Mouse (Mus musculus): ENCODE data around the gene Pdcd1. TPM values are rescaled to one million over a fixed set of nuclear protein-coding genes. Genes with fewer than 3 reads are reported as not detected.

The Pdcd1 gene
- polyA plus RNA-seq (2015; fragmentation: Nextera tagmentation; extraction: Ambion mirVana): not detected in 2 replicates

- H3K9ac ChIP-seq (replicated peaks; ENCODE audit: low read depth, low read length): no peak within 1 kb of the TSS
- WGBS: 61% methylated on average over 6 of the region's 6 CpGs
- no peak within 1 kb of the TSS for H3K27ac ChIP-seq (ENCODE audit: low read length)
- H3K4me2 ChIP-seq (ENCODE audit: low read length): no peak within 1 kb of the TSS
- no peaks in the 10 kb centered on the region for H3K4me1 ChIP-seq (replicated peaks; ENCODE audit: control insufficient read depth, insufficient read depth, low read length)
- H3K4me3 ChIP-seq (replicated peaks; ENCODE audit: low read length): no peak within 1 kb of the TSS
- no peaks in the 10 kb centered on the region for H3K27me3 ChIP-seq (replicated peaks; ENCODE audit: control insufficient read depth, insufficient read depth, low read length)
- H3K9me3 ChIP-seq (ENCODE audit: control insufficient read depth, low read length): no peaks in the 10 kb centered on the region
- ATAC-seq: no peak
- no peaks in the 10 kb centered on the region for H3K36me3 ChIP-seq (ENCODE audit: control insufficient read depth, insufficient read depth)
Measured at GRCm38 (mm10) chr1:94052373-94052772, at the start of gene Pdcd1. Pdcd1 (minus strand) TSS chr1:94052553.

- no peaks in the 10 kb centered on the region for H3K27me3 ChIP-seq (replicated peaks; ENCODE audit: control insufficient read depth, insufficient read depth, low read length)
- WGBS: 89% methylated on average over 1 of the region's 1 CpGs
- no peak for ATAC-seq
Measured at GRCm38 (mm10) chr1:94091788-94092187, 39.4 kb upstream of the Pdcd1 start.

GRCm38 (mm10) chr1:94086311-94086898, 34.1 kb upstream of the Pdcd1 start:
- Histone ChIP-seq H3K36me3 (ENCODE audit: control insufficient read depth, insufficient read depth) (no peaks in the 10 kb centered on the region), H3K4me2 (ENCODE audit: low read length) (no peak overlapping the region), H3K9ac (replicated peaks; ENCODE audit: low read depth, low read length) (no peak overlapping the region), H3K27ac (ENCODE audit: low read length) (no peak overlapping the region), H3K9me3 (ENCODE audit: control insufficient read depth, low read length) (no peaks in the 10 kb centered on the region), H3K27me3 (replicated peaks; ENCODE audit: control insufficient read depth, insufficient read depth, low read length) (no peaks in the 10 kb centered on the region), H3K4me3 (replicated peaks; ENCODE audit: low read length) (no peak overlapping the region), H3K4me1 (replicated peaks; ENCODE audit: control insufficient read depth, insufficient read depth, low read length) (no peaks in the 10 kb centered on the region)
- 88% methylated on average over 5 of the region's 5 CpGs for WGBS
- no peak for ATAC-seq

More at GRCm38 (mm10) chr1:94091788-94092187, 39.4 kb upstream of the Pdcd1 start:
- Histone ChIP-seq H3K4me3 (replicated peaks; ENCODE audit: low read length) (no peak overlapping the region), H3K36me3 (ENCODE audit: control insufficient read depth, insufficient read depth) (no peaks in the 10 kb centered on the region), H3K4me2 (ENCODE audit: low read length) (no peak overlapping the region), H3K9ac (replicated peaks; ENCODE audit: low read depth, low read length) (no peak overlapping the region), H3K9me3 (ENCODE audit: control insufficient read depth, low read length) (no peaks in the 10 kb centered on the region), H3K4me1 (replicated peaks; ENCODE audit: control insufficient read depth, insufficient read depth, low read length) (no peaks in the 10 kb centered on the region), H3K27ac (ENCODE audit: low read length) (no peak overlapping the region)

GRCm38 (mm10) chr1:94085324-94086105, 33.2 kb upstream of the Pdcd1 start:
- Histone ChIP-seq H3K9me3 (ENCODE audit: control insufficient read depth, low read length) (no peaks in the 10 kb centered on the region), H3K27ac (ENCODE audit: low read length) (no peak overlapping the region), H3K4me3 (replicated peaks; ENCODE audit: low read length) (no peak overlapping the region), H3K27me3 (replicated peaks; ENCODE audit: control insufficient read depth, insufficient read depth, low read length) (no peaks in the 10 kb centered on the region), H3K36me3 (ENCODE audit: control insufficient read depth, insufficient read depth) (no peaks in the 10 kb centered on the region), H3K9ac (replicated peaks; ENCODE audit: low read depth, low read length) (no peak overlapping the region), H3K4me1 (replicated peaks; ENCODE audit: control insufficient read depth, insufficient read depth, low read length) (no peaks in the 10 kb centered on the region), H3K4me2 (ENCODE audit: low read length) (no peak overlapping the region)
- ATAC-seq: no peak
- 87% methylated on average over 5 of the region's 5 CpGs for WGBS

- H3K4me1 ChIP-seq (replicated peaks; ENCODE audit: control insufficient read depth, insufficient read depth, low read length): no peaks in the 10 kb centered on the region
- H3K4me3 ChIP-seq (replicated peaks; ENCODE audit: low read length): no peak overlapping the region
- no peak overlapping the region for H3K4me2 ChIP-seq (ENCODE audit: low read length)
- no peaks in the 10 kb centered on the region for H3K36me3 ChIP-seq (ENCODE audit: control insufficient read depth, insufficient read depth)
- H3K9ac ChIP-seq (replicated peaks; ENCODE audit: low read depth, low read length): no peak overlapping the region
- 94% methylated on average over 6 of the region's 6 CpGs for WGBS
- no peak for ATAC-seq
- no peaks in the 10 kb centered on the region for H3K27me3 ChIP-seq (replicated peaks; ENCODE audit: control insufficient read depth, insufficient read depth, low read length)
- no peak overlapping the region for H3K27ac ChIP-seq (ENCODE audit: low read length)
- no peaks in the 10 kb centered on the region for H3K9me3 ChIP-seq (ENCODE audit: control insufficient read depth, low read length)
Measured at GRCm38 (mm10) chr1:94081761-94082160, 29.4 kb upstream of the Pdcd1 start.

GRCm38 (mm10) chr1:94081191-94081590, 28.8 kb upstream of the Pdcd1 start:
- no peak overlapping the region for H3K27ac ChIP-seq (ENCODE audit: low read length)
- H3K4me2 ChIP-seq (ENCODE audit: low read length): peak overlapping the region; percentile 23; the same call in 1 of the 2 replicates

GRCm38 (mm10) chr1:94080718-94081117, 28.4 kb upstream of the Pdcd1 start:
- H3K4me2 ChIP-seq (ENCODE audit: low read length): peak overlapping the region; percentile 23; the same call in 1 of the 2 replicates

More at GRCm38 (mm10) chr1:94081191-94081590, 28.8 kb upstream of the Pdcd1 start:
- Histone ChIP-seq H3K4me3 (replicated peaks; ENCODE audit: low read length) (no peak overlapping the region), H3K4me1 (replicated peaks; ENCODE audit: control insufficient read depth, insufficient read depth, low read length) (no peaks in the 10 kb centered on the region), H3K36me3 (ENCODE audit: control insufficient read depth, insufficient read depth) (no peaks in the 10 kb centered on the region), H3K27me3 (replicated peaks; ENCODE audit: control insufficient read depth, insufficient read depth, low read length) (no peaks in the 10 kb centered on the region), H3K9me3 (ENCODE audit: control insufficient read depth, low read length) (no peaks in the 10 kb centered on the region), H3K9ac (replicated peaks; ENCODE audit: low read depth, low read length) (no peak overlapping the region)
- no peak for ATAC-seq
- 59% methylated on average over 11 of the region's 11 CpGs for WGBS

GRCm38 (mm10) chr1:94078835-94079440, 26.6 kb upstream of the Pdcd1 start:
- no peaks in the 10 kb centered on the region for H3K4me1 ChIP-seq (replicated peaks; ENCODE audit: control insufficient read depth, insufficient read depth, low read length)

More at GRCm38 (mm10) chr1:94080718-94081117, 28.4 kb upstream of the Pdcd1 start:
- H3K9me3 ChIP-seq (ENCODE audit: control insufficient read depth, low read length): no peaks in the 10 kb centered on the region
- H3K9ac ChIP-seq (replicated peaks; ENCODE audit: low read depth, low read length): no peak overlapping the region
- ATAC-seq: no peak
- no peaks in the 10 kb centered on the region for H3K36me3 ChIP-seq (ENCODE audit: control insufficient read depth, insufficient read depth)
- H3K27me3 ChIP-seq (replicated peaks; ENCODE audit: control insufficient read depth, insufficient read depth, low read length): no peaks in the 10 kb centered on the region
- H3K27ac ChIP-seq (ENCODE audit: low read length): no peak overlapping the region
- H3K4me1 ChIP-seq (replicated peaks; ENCODE audit: control insufficient read depth, insufficient read depth, low read length): no peaks in the 10 kb centered on the region
- WGBS: 60% methylated on average over 15 of the region's 15 CpGs
- no peak overlapping the region for H3K4me3 ChIP-seq (replicated peaks; ENCODE audit: low read length)

GRCm38 (mm10) chr1:94078314-94078713, 26.0 kb upstream of the Pdcd1 start:
- Histone ChIP-seq H3K4me2 (ENCODE audit: low read length) (no peak overlapping the region), H3K4me3 (replicated peaks; ENCODE audit: low read length) (no peak overlapping the region), H3K4me1 (replicated peaks; ENCODE audit: control insufficient read depth, insufficient read depth, low read length) (no peaks in the 10 kb centered on the region), H3K27ac (ENCODE audit: low read length) (no peak overlapping the region), H3K9ac (replicated peaks; ENCODE audit: low read depth, low read length) (no peak overlapping the region), H3K36me3 (ENCODE audit: control insufficient read depth, insufficient read depth) (no peaks in the 10 kb centered on the region), H3K9me3 (ENCODE audit: control insufficient read depth, low read length) (no peaks in the 10 kb centered on the region), H3K27me3 (replicated peaks; ENCODE audit: control insufficient read depth, insufficient read depth, low read length) (no peaks in the 10 kb centered on the region)
- WGBS: 77% methylated on average over 3 of the region's 3 CpGs
- ATAC-seq: no peak

More at GRCm38 (mm10) chr1:94078835-94079440, 26.6 kb upstream of the Pdcd1 start:
- H3K9ac ChIP-seq (replicated peaks; ENCODE audit: low read depth, low read length): no peak overlapping the region
- no peak overlapping the region for H3K4me3 ChIP-seq (replicated peaks; ENCODE audit: low read length)
- no peak overlapping the region for H3K27ac ChIP-seq (ENCODE audit: low read length)
- ATAC-seq: peak; percentile 98
- no peaks in the 10 kb centered on the region for H3K9me3 ChIP-seq (ENCODE audit: control insufficient read depth, low read length)
- H3K4me2 ChIP-seq (ENCODE audit: low read length): no peak overlapping the region
- H3K36me3 ChIP-seq (ENCODE audit: control insufficient read depth, insufficient read depth): no peaks in the 10 kb centered on the region
- no peaks in the 10 kb centered on the region for H3K27me3 ChIP-seq (replicated peaks; ENCODE audit: control insufficient read depth, insufficient read depth, low read length)
- WGBS: 3% methylated on average over 9 of the region's 9 CpGs
